Mouse (Mus musculus) heart, embryonic 16.5 days (tissue): ENCODE data around the gene Vmn1r221. TPM values are rescaled to one million over a fixed set of nuclear protein-coding genes. Genes with fewer than 3 reads are reported as not detected.
"Not testable (repeated sequence)": the region's sequence is repeated elsewhere in the genome, so short reads cannot be mapped to it uniquely, and the experiment has no call there.

ENCODE experiments used
- ATAC-seq: fragments of 200-750 bp; cut with Nextera tagmentation; replicated peaks from 2 replicates; pipeline ENCODE4 v1.8.0; 2017; ENCODE audit warnings: moderate number of reproducible peaks; ENCODE audit not compliant: insufficient read depth, low FRiP score; ENCODE audit errors: extremely low read depth
- H3K27ac ChIP-seq: fragments of 300-500 bp; sonication (generic); 2 replicates; pipeline ENCODE4 v1.5.1; 2014; ENCODE audit warnings: mild to moderate bottlenecking, low read length, control low read depth, moderate library complexity
- H3K27me3 ChIP-seq: fragments of 300-500 bp; sonication (generic); 2 replicates; pipeline ENCODE4 v1.6.1; 2014; ENCODE audit warnings: low read length, mixed read lengths; ENCODE audit not compliant: control insufficient read depth, insufficient read depth
- H3K36me3 ChIP-seq: fragments of 300-500 bp; sonication (generic); 2 replicates; pipeline ENCODE4 v1.6.1; 2014; ENCODE audit not compliant: control insufficient read depth, insufficient read depth
- H3K4me1 ChIP-seq: fragments of 300-500 bp; sonication (generic); 2 replicates; pipeline ENCODE4 v1.6.1; 2014; ENCODE audit warnings: low read length, mixed read lengths; ENCODE audit not compliant: control insufficient read depth, insufficient read depth
- H3K4me2 ChIP-seq: fragments of 300-500 bp; sonication (generic); 2 replicates; pipeline ENCODE4 v1.6.1; 2014; ENCODE audit warnings: low read depth, mild to moderate bottlenecking, control low read depth, low read length
- H3K4me3 ChIP-seq: fragments of 300-500 bp; sonication (generic); 2 replicates; pipeline ENCODE4 v1.5.1; 2014; ENCODE audit warnings: mild to moderate bottlenecking, control low read depth, low read length
- H3K9ac ChIP-seq: fragments of 300-500 bp; sonication (generic); 2 replicates; pipeline ENCODE4 v1.6.1; 2014; ENCODE audit warnings: low read length, control low read depth
- H3K9me3 ChIP-seq: fragments of 300-500 bp; sonication (generic); replicated peaks from 2 replicates; pipeline ENCODE4 v1.6.1; 2016; ENCODE audit warnings: low read length; ENCODE audit not compliant: control insufficient read depth
- WGBS: fragments of 180-500 bp; shearing (Covaris S2); extraction: QIAGEN DNeasy Blood & Tissue Kit; methylation state at CpG from one replicate; pipeline ENCODE4 v1.1.7; 2014; 5-methylcytosine and 5-hydroxymethylcytosine counted together
- polyA plus RNA-seq: library from polyadenylated mRNA; unstranded; fragments of >200 nt; fragmentation: Nextera tagmentation; extraction: Ambion mirVana; gene quantifications from 2 replicates; pipeline ENCODE4 v1.2.1, GENCODE M21; 2015

Vmn1r221 gene
- not detected in 2 replicates for polyA plus RNA-seq

DNA sequence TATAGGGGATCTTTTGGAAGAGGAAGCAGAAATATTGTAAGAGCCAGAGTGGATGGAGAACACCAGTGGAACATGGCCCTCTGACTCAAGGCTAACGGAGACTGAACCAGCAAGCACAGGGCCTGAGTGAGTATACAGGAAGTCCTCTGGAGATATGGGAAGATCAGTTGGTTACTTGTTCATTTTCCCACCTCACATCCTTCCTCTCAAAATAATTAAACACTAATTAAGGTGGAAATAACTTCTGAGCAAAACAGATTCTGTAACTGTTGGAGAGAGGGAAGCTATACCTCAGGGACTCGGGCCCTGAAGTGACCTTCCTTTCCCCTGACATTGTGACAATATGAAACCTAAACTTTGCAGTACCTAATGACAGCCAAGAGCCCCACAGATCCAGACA lies at the start of gene Vmn1r221:
Gene Vmn1r221 (plus strand): TSS at position 301 of the 400 bp plus-strand sequence.
- 79% methylated on average over 2 of the region's 2 CpGs for WGBS
- not testable (repeated sequence) for H3K4me1 ChIP-seq, H3K27me3 ChIP-seq, H3K9ac ChIP-seq, H3K9me3 ChIP-seq, ATAC-seq, H3K27ac ChIP-seq, H3K4me2 ChIP-seq, H3K36me3 ChIP-seq, H3K4me3 ChIP-seq

GRCm38 (mm10) chr13:23166471-23166870 lies 47.5 kb upstream of the Vmn1r221 start:
- not testable (repeated sequence) for H3K27me3 ChIP-seq, H3K4me3 ChIP-seq, H3K4me1 ChIP-seq, H3K9me3 ChIP-seq, ATAC-seq, H3K27ac ChIP-seq, H3K4me2 ChIP-seq, H3K36me3 ChIP-seq, H3K9ac ChIP-seq
- 78% methylated on average over 4 of the region's 4 CpGs for WGBS

- ATAC-seq, result no peak
- Histone ChIP-seq H3K9ac (no peak within 1 kb of the TSS), H3K4me2 (no peak within 1 kb of the TSS), H3K4me1 (no peaks in the 10 kb centered on the region), H3K9me3 (no peaks in the 10 kb centered on the region), H3K36me3 (no peaks in the 10 kb centered on the region), H3K27me3 (no peaks in the 10 kb centered on the region), H3K27ac (no peak within 1 kb of the TSS), H3K4me3 (no peak within 1 kb of the TSS)
- WGBS, result 80% methylated on average over 2 of the region's 2 CpGs
Observed at GRCm38 (mm10) chr13:23187875-23188274, 26.1 kb upstream of the Vmn1r221 start, which contains the start of gene Vmn1r220. TSS of gene Vmn1r220 (minus strand) at chr13:23187975.

DNA sequence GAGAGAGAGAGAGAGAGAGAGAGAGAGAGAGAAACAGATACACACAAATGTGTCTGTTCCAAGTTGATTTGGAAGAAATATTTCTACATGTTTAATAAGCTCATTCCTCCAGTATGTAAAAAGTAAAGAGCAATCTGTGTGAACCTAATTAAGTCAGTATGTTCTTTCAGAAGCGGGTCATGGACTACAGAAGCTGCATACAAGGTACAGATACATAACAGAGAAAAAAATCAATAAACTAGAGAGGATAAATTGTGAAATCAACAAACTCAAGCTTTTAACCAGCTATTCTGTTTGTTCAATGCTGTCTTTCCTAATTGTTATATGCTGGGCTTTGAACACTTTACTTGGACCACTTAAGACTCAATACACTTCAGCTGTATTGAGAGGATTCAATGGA lies 10.0 kb upstream of the Vmn1r221 start:
- not testable (repeated sequence) for ATAC-seq, H3K9ac ChIP-seq, H3K4me2 ChIP-seq, H3K9me3 ChIP-seq, H3K36me3 ChIP-seq, H3K27me3 ChIP-seq, H3K27ac ChIP-seq, H3K4me3 ChIP-seq, H3K4me1 ChIP-seq
- 76% methylated on average over 1 of the region's 1 CpGs for WGBS

DNA sequence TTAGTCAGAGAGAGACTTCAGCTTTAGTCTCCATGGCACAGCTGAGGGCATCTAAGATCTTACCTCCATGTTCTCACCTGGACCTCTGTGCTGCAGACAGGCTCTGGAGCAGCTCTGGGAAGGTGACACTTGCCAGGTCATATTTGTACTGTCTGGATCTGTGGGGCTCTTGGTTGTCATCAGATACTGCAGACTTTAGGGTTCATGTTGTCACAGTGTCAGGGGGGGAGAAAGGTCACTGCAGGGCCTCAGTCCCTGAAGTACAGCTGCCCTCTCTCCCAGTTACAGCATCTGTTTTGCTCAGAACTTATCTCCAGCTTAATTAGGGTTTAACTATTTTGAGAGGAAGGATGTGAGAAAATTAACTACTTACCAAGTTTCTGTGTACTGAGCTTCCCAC lies 21.9 kb downstream of the Vmn1r221 start, which contains the start of gene Vmn1r222:
Gene Vmn1r222 (minus strand): TSS at position 101 of the 400 bp plus-strand sequence.
- not testable (repeated sequence) for H3K27ac ChIP-seq, ATAC-seq, H3K4me2 ChIP-seq, H3K4me1 ChIP-seq, H3K27me3 ChIP-seq, H3K36me3 ChIP-seq, H3K9me3 ChIP-seq, H3K9ac ChIP-seq, H3K4me3 ChIP-seq

- not testable (repeated sequence) for H3K4me3 ChIP-seq, H3K4me1 ChIP-seq, ATAC-seq, H3K36me3 ChIP-seq, H3K9ac ChIP-seq, H3K27me3 ChIP-seq, H3K27ac ChIP-seq, H3K4me2 ChIP-seq, H3K9me3 ChIP-seq
- WGBS, result 62% methylated on average over 1 of the region's 1 CpGs
Observed at GRCm38 (mm10) chr13:23246834-23247233, 32.9 kb downstream of the Vmn1r221 start, which contains the start of gene Vmn1r223. TSS of gene Vmn1r223 (plus strand) at chr13:23247134.

GRCm38 (mm10) chr13:23258546-23259048 lies 44.7 kb downstream of the Vmn1r221 start:
- WGBS, result 76% methylated on average over 2 of the region's 2 CpGs
- no peaks in the 10 kb centered on the region for H3K27me3 ChIP-seq
- H3K4me1 ChIP-seq, result no peaks in the 10 kb centered on the region
- no peak overlapping the region for H3K4me2 ChIP-seq
- H3K27ac ChIP-seq, result no peak overlapping the region
- H3K36me3 ChIP-seq, result no peaks in the 10 kb centered on the region
- H3K4me3 ChIP-seq, result no peak overlapping the region
- H3K9ac ChIP-seq, result no peak overlapping the region
- peaks cover 3% of the 10 kb centered on the region for H3K9me3 ChIP-seq
- ATAC-seq, result no peak

- H3K27ac ChIP-seq, H3K4me2 ChIP-seq, H3K4me1 ChIP-seq, H3K27me3 ChIP-seq, H3K9me3 ChIP-seq, H3K9ac ChIP-seq, ATAC-seq, H3K4me3 ChIP-seq, H3K36me3 ChIP-seq: not testable (repeated sequence)
- 75% methylated on average over 3 of the region's 3 CpGs for WGBS
Observed at GRCm38 (mm10) chr13:23268606-23269005, 54.7 kb downstream of the Vmn1r221 start.

GRCm38 (mm10) chr13:23269127-23269526 lies 55.2 kb downstream of the Vmn1r221 start:
- H3K4me3 ChIP-seq, H3K4me2 ChIP-seq, H3K4me1 ChIP-seq, H3K36me3 ChIP-seq, H3K27ac ChIP-seq, H3K9ac ChIP-seq, H3K27me3 ChIP-seq, H3K9me3 ChIP-seq, ATAC-seq: not testable (repeated sequence)
- 49% methylated on average over 4 of the region's 4 CpGs for WGBS
